Mouse (Mus musculus) layer of hippocampus, postnatal 14 days (tissue): Measurements from ENCODE around the gene Orc2. TPM values are rescaled to one million over a fixed set of nuclear protein-coding genes. Genes with fewer than 3 reads are reported as not detected.

Source experiments
- DNase-seq, 2 experiments: peaks; one replicate each; pipeline ENCODE4 v3.0.0; 2021 to 2022; ENCODE audit warnings: low spot score in 2 of 2, mixed read lengths in 1 of 2
- total RNA-seq, 2 experiments: library from RNA; stranded (reverse); gene quantifications; 2 replicates each; pipeline ENCODE4 v1.2.3; 2021

Orc2 gene
- total RNA-seq, 2 experiments from 2014 or later, result 26.8 to 28.3 TPM

GRCm38 (mm10) chr1:58424551-58424950 lies 80.4 kb downstream of the Orc2 start:
- no peak for DNase-seq

GRCm38 (mm10) chr1:58423371-58424248 lies 81.3 kb downstream of the Orc2 start, which contains the start of gene Clk1:
Gene Clk1 (minus strand): TSS chr1:58424066.
- peak; percentile 98 for DNase-seq

DNA sequence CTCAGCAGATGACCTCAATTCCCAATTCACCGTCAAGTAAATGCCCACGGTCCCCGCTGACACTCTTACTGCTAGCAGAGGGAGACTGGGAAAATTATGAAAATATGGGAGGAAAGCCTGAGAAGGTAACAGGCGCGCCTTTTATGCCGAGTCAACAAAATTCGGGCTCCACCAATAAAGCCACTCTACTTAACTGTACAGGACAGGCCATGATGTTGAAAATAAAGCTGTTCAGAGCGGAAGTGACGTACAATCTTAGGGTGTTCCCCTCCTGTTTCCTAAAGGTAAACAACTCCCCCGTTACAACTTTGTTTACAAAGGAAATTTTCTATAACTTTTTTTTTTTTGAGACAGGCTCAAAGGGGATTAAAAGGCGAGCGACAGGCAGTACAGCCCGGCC lies 82.0 kb downstream of the Orc2 start:
- peak in 1 of 2 experiments; percentile 27 for DNase-seq

DNA sequence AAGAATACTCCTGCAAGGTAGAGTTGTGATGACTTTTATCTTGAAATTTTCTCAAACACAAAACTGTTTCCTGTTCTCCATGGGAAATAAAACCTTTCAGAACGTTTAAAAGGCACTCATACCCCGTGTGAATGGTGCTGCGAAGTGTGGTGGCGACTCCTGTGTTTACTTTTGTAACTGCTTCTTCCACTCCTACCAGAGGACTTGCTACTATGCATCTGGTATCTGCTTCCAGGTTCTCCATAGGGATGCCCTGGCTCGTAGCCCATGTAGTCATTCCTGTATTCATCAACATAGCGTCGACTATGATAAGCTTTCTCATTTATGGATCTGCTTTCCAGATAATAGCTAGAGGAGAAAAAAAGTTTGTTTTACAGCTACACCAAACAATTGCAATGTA lies 83.9 kb downstream of the Orc2 start:
- DNase-seq, result no peak

DNA sequence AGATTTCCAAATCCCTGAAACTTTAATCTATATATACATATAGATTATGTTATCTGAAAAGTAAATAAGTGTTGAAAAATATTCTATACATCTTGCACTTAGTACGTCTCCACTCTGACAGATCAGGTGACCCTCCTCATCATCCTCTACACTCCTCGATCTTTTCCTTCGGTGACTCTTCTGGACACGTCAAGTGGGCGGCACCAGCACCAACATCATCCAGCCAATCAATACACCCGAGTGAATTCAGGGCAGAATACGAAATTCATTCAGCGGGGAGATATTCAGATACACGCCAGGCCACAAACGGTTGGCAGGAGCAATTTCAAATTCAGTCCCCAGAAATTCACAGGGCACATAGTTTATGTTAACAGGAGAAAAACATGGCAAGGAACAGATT lies 84.9 kb downstream of the Orc2 start:
- DNase-seq, result no peak

DNA sequence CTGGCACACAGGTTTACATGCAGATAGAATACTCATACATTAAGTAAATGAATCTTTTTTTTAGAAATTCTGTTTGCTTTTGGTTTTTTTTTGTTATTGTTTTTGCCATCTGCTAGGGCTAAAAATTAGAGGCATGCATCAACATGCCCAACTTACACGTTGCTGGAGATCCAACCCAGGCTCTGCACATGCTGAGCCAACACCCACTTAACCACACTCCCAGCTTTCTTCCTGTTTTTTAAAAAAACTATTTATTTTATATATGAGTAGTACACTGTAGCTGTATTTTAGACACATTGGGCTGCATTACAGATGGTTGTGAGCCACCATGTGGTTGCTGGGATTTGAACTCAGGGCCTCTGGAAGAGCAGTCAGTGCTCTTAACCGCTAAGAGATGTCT lies 88.9 kb downstream of the Orc2 start:
- DNase-seq, result no peak

DNA sequence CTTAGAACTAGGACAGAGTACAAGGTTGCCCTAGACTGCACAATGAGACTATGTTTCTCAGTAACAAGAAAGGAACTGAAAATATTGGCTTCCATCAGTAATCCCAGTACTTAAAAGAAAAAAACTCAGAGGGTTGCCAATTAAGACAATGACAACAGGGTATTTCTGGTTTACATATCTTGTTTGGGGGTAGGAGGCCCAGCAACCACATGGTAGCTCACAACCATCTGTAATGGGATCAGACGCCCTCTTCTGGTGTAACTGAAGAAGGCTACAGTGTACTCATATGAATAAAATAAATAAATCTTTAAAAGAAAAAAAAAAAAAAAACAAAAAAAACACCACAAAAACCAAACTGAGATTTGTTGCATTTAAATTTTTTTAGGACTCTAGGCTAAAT lies 89.5 kb downstream of the Orc2 start:
- no peak for DNase-seq

Other genes starting within 250 kb of the Orc2 start
- gene Aox2, start 226.8 kb downstream of the Orc2 start, total RNA-seq, result not detected
- 100 to 1,000 TPM; 184 to 185 TPM for gene Bzw1, start 112.2 kb downstream of the Orc2 start, total RNA-seq
- 100 to 1,000 TPM; 121 to 136 TPM for gene Clk1, start 81.0 kb downstream of the Orc2 start, total RNA-seq
- gene Nif3l1, start 60.0 kb downstream of the Orc2 start, total RNA-seq, result 10 to 100 TPM; 21.4 to 21.8 TPM
- gene Ppil3, start 59.6 kb downstream of the Orc2 start, total RNA-seq, result 10 to 100 TPM; 25.5 to 28.3 TPM
- 10 to 100 TPM; 85.7 to 98.7 TPM for gene Fam126b, start 81.2 kb upstream of the Orc2 start, total RNA-seq
- gene Ndufb3, start 81.3 kb upstream of the Orc2 start, total RNA-seq, result 100 to 1,000 TPM in 1 of 2 experiments, 10 to 100 TPM in 1; 98.4 to 103 TPM
- gene Als2cr12, start 190.9 kb upstream of the Orc2 start, total RNA-seq, result not detected
- 10 to 100 TPM; 33.2 to 38.0 TPM for gene Cflar, start 206.4 kb upstream of the Orc2 start, total RNA-seq